Mouse (Mus musculus): Measurements from ENCODE around the gene Gm4553.
"Not testable (repeated sequence)": the region's sequence is repeated elsewhere in the genome, so short reads cannot be mapped to it uniquely, and the experiment has no call there.

Gm4553 gene

GRCm38 (mm10) chr7:142165639-142166038, at the start of gene Gm4553:
Gm4553 (minus strand) TSS chr7:142165739.
- not testable (repeated sequence) for DNase-seq

- not testable (repeated sequence) for DNase-seq
Observed at GRCm38 (mm10) chr7:142212136-142212535, 46.6 kb upstream of the Gm4553 start.

GRCm38 (mm10) chr7:142211559-142211958, 46.0 kb upstream of the Gm4553 start, which contains the start of gene Gm7579:
Gm7579 (plus strand) TSS chr7:142211859.
- DNase-seq: no peak

- DNase-seq: not testable (repeated sequence)
Observed at GRCm38 (mm10) chr7:142206891-142207290, 41.4 kb upstream of the Gm4553 start.

- no peak for DNase-seq
Observed at GRCm38 (mm10) chr7:142205488-142205887, 39.9 kb upstream of the Gm4553 start.

- no peak for DNase-seq
Observed at GRCm38 (mm10) chr7:142201064-142201463, 35.5 kb upstream of the Gm4553 start, which contains the start of gene Krtap5-3. Krtap5-3 (plus strand) TSS chr7:142201364.

- DNase-seq: no peak
Observed at GRCm38 (mm10) chr7:142198748-142199147, 33.2 kb upstream of the Gm4553 start.

- no peak for DNase-seq
Observed at GRCm38 (mm10) chr7:142190289-142190688, 24.8 kb upstream of the Gm4553 start, which contains the start of gene Gm10153. Gm10153 (minus strand) TSS chr7:142190389.

GRCm38 (mm10) chr7:142188156-142188555, 22.6 kb upstream of the Gm4553 start:
- DNase-seq: no peak

GRCm38 (mm10) chr7:142181021-142181420, 15.5 kb upstream of the Gm4553 start:
- DNase-seq: no peak

- no peak for DNase-seq
Observed at GRCm38 (mm10) chr7:142178685-142179084, 13.1 kb upstream of the Gm4553 start.

GRCm38 (mm10) chr7:142175905-142176304, 10.4 kb upstream of the Gm4553 start, which contains the start of gene Krtap5-2:
Krtap5-2 (minus strand) TSS chr7:142176005.
- DNase-seq: not testable (repeated sequence)

GRCm38 (mm10) chr7:142169836-142170235, 4.3 kb upstream of the Gm4553 start:
- no peak for DNase-seq

- no peak for DNase-seq
Observed at GRCm38 (mm10) chr7:142159366-142159765, 6.2 kb downstream of the Gm4553 start.

- not testable (repeated sequence) for DNase-seq
Observed at GRCm38 (mm10) chr7:142157013-142157412, 8.5 kb downstream of the Gm4553 start, which contains the start of gene Gm29735. Gm29735 (minus strand) TSS chr7:142157113.

GRCm38 (mm10) chr7:142155308-142155707, 10.2 kb downstream of the Gm4553 start:
- DNase-seq: peak in 1 of 2 experiments; percentile 11

- no peak for DNase-seq
Observed at GRCm38 (mm10) chr7:142152191-142152590, 13.3 kb downstream of the Gm4553 start.

GRCm38 (mm10) chr7:142148633-142149032, 16.9 kb downstream of the Gm4553 start:
- DNase-seq: no peak

- DNase-seq: peak; percentile 21 to 59
Observed at GRCm38 (mm10) chr7:142146033-142146432, 19.5 kb downstream of the Gm4553 start.

GRCm38 (mm10) chr7:142145413-142145940, 20.1 kb downstream of the Gm4553 start:
- no peak for DNase-seq

GRCm38 (mm10) chr7:142144507-142144906, 21.0 kb downstream of the Gm4553 start, which contains the start of gene Gm45337:
Gm45337 (minus strand) TSS chr7:142144607.
- no peak for DNase-seq

GRCm38 (mm10) chr7:142143506-142144010, 22.0 kb downstream of the Gm4553 start:
- DNase-seq: not testable (repeated sequence)

- no peak for DNase-seq
Observed at GRCm38 (mm10) chr7:142140696-142141095, 24.8 kb downstream of the Gm4553 start.

GRCm38 (mm10) chr7:142135934-142136333, 29.6 kb downstream of the Gm4553 start, which contains the start of gene Gm39115:
Gm39115 (minus strand) TSS chr7:142136034.
- not testable (repeated sequence) for DNase-seq

All from lung, adult 18-20 months (tissue).